Mouse (Mus musculus) bone marrow, adult 2 months (tissue): ENCODE results near the gene Calhm1. TPM values are rescaled to one million over a fixed set of nuclear protein-coding genes. Genes with fewer than 3 reads are reported as not detected.

Experiments
- H3K27ac ChIP-seq: fragments of 200-500 bp; 2 replicates; pipeline ENCODE4 v1.5.1; 2012; ENCODE audit warnings: low read depth, mild to moderate bottlenecking, control low read depth, inconsistent platforms, low read length; ENCODE audit not compliant: control insufficient read depth, poor library complexity, insufficient read depth
- H3K4me1 ChIP-seq: fragments of 200-500 bp; 2 replicates; pipeline ENCODE4 v1.6.1; 2011; ENCODE audit warnings: low read length; ENCODE audit not compliant: control insufficient read depth, insufficient read depth
- H3K4me3 ChIP-seq: fragments of 200-500 bp; replicated peaks from 2 replicates; pipeline ENCODE3; 2011; ENCODE audit warnings: mild to moderate bottlenecking, low read depth, low read length, control low read depth; ENCODE audit not compliant: control insufficient read depth
- CTCF ChIP-seq: fragments of 200-500 bp; IDR thresholded peaks from 2 replicates; pipeline ENCODE4 v1.5.1; 2011; ENCODE audit warnings: low read length, control low read depth; ENCODE audit not compliant: control insufficient read depth, insufficient read depth
- POLR2A ChIP-seq: fragments of 200-500 bp; IDR thresholded peaks from 2 replicates; pipeline ENCODE4 v1.6.1; 2011; ENCODE audit warnings: low read depth, mild to moderate bottlenecking, control low read depth, low read length, borderline replicate concordance; ENCODE audit not compliant: control insufficient read depth
- WGBS: fragments of 180-500 bp; shearing (Covaris S2); methylation state at CpG from one replicate; pipeline ENCODE4 v1.1.7; 2018; 5-methylcytosine and 5-hydroxymethylcytosine counted together
- polyA plus RNA-seq: library from polyadenylated mRNA; stranded (reverse); fragments of >200 nt; gene quantifications from 2 replicates; pipeline ENCODE4 v1.2.4, GENCODE M21; 2011; ENCODE audit warnings: low replicate concordance; ENCODE audit not compliant: missing spikeins, insufficient read depth, insufficient read length

Gene Calhm1
- polyA plus RNA-seq, 1 experiment: not detected

GRCm38 (mm10) chr19:47178431-47179271 lies 34.6 kb upstream of the Calhm1 start, which contains the start of gene Neurl1a:
Neurl1a (plus strand) TSS chr19:47178820.
- Histone ChIP-seq H3K4me3 (peak within 1 kb of the TSS; percentile 22), H3K4me1 (no peaks in the 10 kb centered on the region), H3K27ac (no peak within 1 kb of the TSS; the same call in 1 of the 2 replicates)
- under 1% methylated on average over 89 of the region's 98 CpGs for WGBS
- TF ChIP-seq CTCF: no peak
- no peak for TF ChIP-seq POLR2A

DNA sequence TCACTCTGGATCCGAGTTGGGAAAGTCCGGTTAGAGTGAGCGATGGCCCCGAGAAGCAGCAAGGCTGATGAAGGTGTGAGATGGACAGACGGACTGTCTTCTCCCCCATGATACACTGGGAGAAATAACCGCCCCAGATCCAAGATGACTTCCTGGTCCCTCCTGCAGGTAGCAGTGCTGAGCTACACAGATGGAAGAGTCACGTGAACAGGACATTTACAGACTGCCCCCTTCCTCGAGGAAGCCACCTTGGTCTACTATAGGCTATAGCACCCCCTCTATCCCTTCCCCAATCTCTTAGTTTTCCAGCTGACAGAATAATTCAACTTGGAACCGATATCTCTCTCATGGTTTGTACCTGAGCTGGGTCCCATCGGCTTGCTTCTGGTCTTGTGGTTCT lies 33.9 kb upstream of the Calhm1 start:
- whole genome bisulfite sequencing: 32% methylated on average over 10 of the region's 10 CpGs
- no peaks in the 10 kb centered on the region for H3K4me1 ChIP-seq
- no peak overlapping the region for H3K27ac ChIP-seq
- TF ChIP-seq CTCF: no peak
- TF ChIP-seq POLR2A: no peak
- H3K4me3 ChIP-seq: no peak overlapping the region

DNA sequence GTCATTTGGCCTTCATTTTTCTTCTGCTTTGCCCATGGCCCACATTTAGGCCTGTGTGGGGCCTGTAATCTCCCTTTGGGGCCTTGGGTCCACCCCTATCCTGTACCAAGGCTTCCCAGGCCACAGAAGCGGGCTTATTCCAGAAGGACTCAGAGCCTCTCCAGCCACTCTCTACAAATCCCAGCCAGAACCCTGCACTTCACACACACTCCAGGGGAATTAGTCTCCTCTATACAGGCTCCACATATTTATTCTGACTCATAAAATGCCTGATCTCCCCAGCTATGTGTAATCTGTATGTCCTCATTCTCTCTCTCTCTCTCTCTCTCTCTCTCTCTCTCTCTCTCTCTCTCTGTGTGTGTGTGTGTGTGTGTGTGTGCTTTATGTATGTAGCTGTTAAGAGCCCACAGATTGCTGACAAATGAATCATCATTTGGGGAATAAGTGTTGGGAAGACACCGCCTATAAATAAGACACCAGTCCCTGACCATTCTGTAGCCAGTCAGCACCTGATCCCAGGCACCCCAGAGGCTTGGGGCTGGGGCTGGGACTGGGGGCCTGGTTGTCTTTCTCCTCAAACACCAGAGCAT lies 33.0 kb upstream of the Calhm1 start:
- no peak for TF ChIP-seq CTCF
- TF ChIP-seq POLR2A: no peak
- Histone ChIP-seq H3K27ac (no peak overlapping the region), H3K4me3 (no peak overlapping the region), H3K4me1 (no peaks in the 10 kb centered on the region)
- WGBS: 79% methylated on average over 2 of the region's 2 CpGs

GRCm38 (mm10) chr19:47175472-47175871 lies 31.4 kb upstream of the Calhm1 start:
- TF ChIP-seq CTCF (no peak), POLR2A (no peak)
- no peak overlapping the region for H3K4me3 ChIP-seq
- no peak overlapping the region for H3K27ac ChIP-seq
- no peaks in the 10 kb centered on the region for H3K4me1 ChIP-seq
- WGBS: 52% methylated on average over 2 of the region's 2 CpGs

- Histone ChIP-seq H3K4me1 (no peaks in the 10 kb centered on the region), H3K4me3 (no peak overlapping the region), H3K27ac (no peak overlapping the region)
- 42% methylated on average over 3 of the region's 3 CpGs for WGBS
- TF ChIP-seq POLR2A (no peak), CTCF (peak; percentile 50)
These were observed 30.5 kb upstream of the Calhm1 start for GRCm38 (mm10) chr19:47174515-47174914.

- WGBS: 14% methylated on average over 11 of the region's 11 CpGs
These were observed 24.8 kb upstream of the Calhm1 start for GRCm38 (mm10) chr19:47168793-47169412.

DNA sequence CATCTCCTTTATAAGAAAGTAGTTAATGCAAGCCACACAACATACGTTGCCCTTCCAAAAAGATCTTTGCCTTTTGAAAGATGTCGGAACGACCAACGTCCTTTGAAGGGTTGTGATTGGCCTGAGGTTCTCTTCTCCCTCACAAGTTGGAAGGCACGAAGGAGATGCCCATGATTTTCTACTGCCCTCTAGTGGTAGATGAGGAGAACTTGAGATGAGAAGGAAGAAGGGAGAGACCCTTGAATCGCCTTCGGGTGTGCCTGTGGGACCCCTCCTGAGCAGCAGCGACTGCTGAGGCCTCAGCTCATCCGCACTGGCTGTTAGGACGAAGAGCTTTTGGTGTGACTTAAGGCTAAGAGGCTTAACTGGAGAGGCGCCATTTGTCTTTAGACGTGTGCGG lies 24.2 kb upstream of the Calhm1 start:
- H3K27ac ChIP-seq: no peak overlapping the region

More at GRCm38 (mm10) chr19:47168793-47169412, 24.8 kb upstream of the Calhm1 start:
- no peak overlapping the region for H3K4me3 ChIP-seq
- no peak overlapping the region for H3K27ac ChIP-seq
- TF ChIP-seq POLR2A: no peak
- TF ChIP-seq CTCF: peak; percentile 75
- no peaks in the 10 kb centered on the region; the same call in 1 of the 2 replicates for H3K4me1 ChIP-seq

More for the DNA sequence above, 24.2 kb upstream of the Calhm1 start:
- 6% methylated on average over 13 of the region's 13 CpGs for WGBS
- Histone ChIP-seq H3K4me1 (no peaks in the 10 kb centered on the region; the same call in 1 of the 2 replicates), H3K4me3 (no peak overlapping the region)
- no peak for TF ChIP-seq POLR2A
- TF ChIP-seq CTCF: peak; percentile 68
